Mouse (Mus musculus) CH12.LX (cell line): ENCODE data around the gene Gpr137. TPM values are rescaled to one million over a fixed set of nuclear protein-coding genes. Genes with fewer than 3 reads are reported as not detected.
A peak's percentile ranks its signal among the peaks of the same experiment; 100 is the strongest.

Experiments
- DNase-seq: peaks from one replicate; pipeline ENCODE4 v3.0.0-alpha.2; 2013; ENCODE audit errors: extremely low read depth
- H3K27ac ChIP-seq: 2 replicates; pipeline ENCODE4 v1.5.1; 2012; ENCODE audit warnings: low read depth, mild to moderate bottlenecking, control low read depth, moderate library complexity; ENCODE audit not compliant: insufficient read depth
- H3K27me3 ChIP-seq: replicated peaks from 2 replicates; pipeline ENCODE3; 2012; ENCODE audit warnings: inconsistent platforms
- H3K36me3 ChIP-seq, 2 experiments: replicated peaks in 1 of 2; 2 replicates each; pipeline versions ENCODE3 to v1.6.1; 2012; ENCODE audit warnings: inconsistent platforms in 1 of 2, low read length in 1 of 2, mild to moderate bottlenecking in 1 of 2, mixed read lengths in 1 of 2, moderate library complexity in 1 of 2; ENCODE audit not compliant: control insufficient read depth in 1 of 2, insufficient read depth in 1 of 2
- H3K4me1 ChIP-seq, 2 experiments: 2 replicates each; pipeline ENCODE4 v1.6.1; 2012; ENCODE audit warnings: inconsistent platforms in 1 of 2, moderate library complexity in 1 of 2; ENCODE audit not compliant: insufficient read depth in 2 of 2, control insufficient read depth in 1 of 2
- H3K4me2 ChIP-seq: 2 replicates; pipeline ENCODE4 v1.6.1; 2012; ENCODE audit warnings: low read depth, mild to moderate bottlenecking, control low read depth; ENCODE audit not compliant: poor library complexity, insufficient read depth, severe bottlenecking
- H3K4me3 ChIP-seq, 3 experiments: fragments of 150-350 bp in 1 of 3; sonication (generic) in 1 of 3; replicated peaks in 1 of 3; 2 replicates each; pipeline versions ENCODE3 to v1.5.1; 2011 to 2012; ENCODE audit warnings: low read depth in 2 of 3, low read length in 2 of 3, mild to moderate bottlenecking in 2 of 3, moderate library complexity in 2 of 3, control low read depth in 1 of 3, improper control_type of control experiment in 1 of 3, inconsistent platforms in 1 of 3, mixed read lengths in 1 of 3; ENCODE audit not compliant: poor library complexity in 1 of 3
- H3K79me2 ChIP-seq: replicated peaks from 2 replicates; pipeline ENCODE4 v1.6.1; 2012; ENCODE audit warnings: mild to moderate bottlenecking, moderate library complexity; ENCODE audit not compliant: control insufficient read depth, poor library complexity, insufficient read depth, severe bottlenecking; ENCODE audit errors: extremely low read depth
- H3K9ac ChIP-seq: 2 replicates; pipeline ENCODE4 v1.6.1; 2012; ENCODE audit warnings: low read depth, mild to moderate bottlenecking, control low read depth, moderate library complexity; ENCODE audit not compliant: insufficient read depth
- H3K9me3 ChIP-seq: replicated peaks from 2 replicates; pipeline ENCODE3; 2012; ENCODE audit warnings: low read length, inconsistent platforms, mixed read lengths
- BHLHE40 ChIP-seq: IDR thresholded peaks from 2 replicates; pipeline ENCODE4 v1.6.1; 2011; ENCODE audit warnings: mild to moderate bottlenecking, low read depth, low read length, improper control_type of control experiment
- CHD1 ChIP-seq: IDR thresholded peaks from 2 replicates; pipeline ENCODE4 v1.6.1; 2012; ENCODE audit warnings: low read depth, low read length, improper control_type of control experiment, inconsistent platforms
- CHD2 ChIP-seq: IDR thresholded peaks from 2 replicates; pipeline ENCODE4 v1.6.1; 2011; ENCODE audit warnings: low read length, improper control_type of control experiment
- CTCF ChIP-seq, 2 experiments: IDR thresholded peaks in 1 of 2; conservative IDR thresholded peaks in 1 of 2; 2 replicates each; pipeline ENCODE4 v1.5.1; 2011 to 2012; ENCODE audit warnings: low read depth in 2 of 2, low read length in 2 of 2, improper control_type of control experiment in 1 of 2, inconsistent platforms in 1 of 2, mild to moderate bottlenecking in 1 of 2, moderate library complexity in 1 of 2
- E2F4 ChIP-seq: IDR thresholded peaks from 2 replicates; pipeline ENCODE4 v1.6.1; 2011; ENCODE audit warnings: low read depth, low read length, improper control_type of control experiment; ENCODE audit not compliant: insufficient replicate concordance
- ELF1 ChIP-seq: IDR thresholded peaks from 2 replicates; pipeline ENCODE4 v1.6.1; 2014; ENCODE audit warnings: low read depth, mild to moderate bottlenecking, inconsistent platforms, low read length, improper control_type of control experiment
- EP300 ChIP-seq: IDR thresholded peaks from 2 replicates; pipeline ENCODE4 v1.6.1; 2011; ENCODE audit warnings: low read length, improper control_type of control experiment
- ETS1 ChIP-seq: conservative IDR thresholded peaks from 2 replicates; pipeline ENCODE4 v1.6.1; 2012; ENCODE audit warnings: low read depth, mild to moderate bottlenecking, inconsistent platforms, low read length, improper control_type of control experiment, moderate library complexity
- IRF4 ChIP-seq: IDR thresholded peaks from 2 replicates; pipeline ENCODE4 v1.6.1; 2014; ENCODE audit warnings: low read depth, mild to moderate bottlenecking, inconsistent platforms, low read length, improper control_type of control experiment
- JUN ChIP-seq: IDR thresholded peaks from 2 replicates; pipeline ENCODE4 v1.6.1; 2011; ENCODE audit warnings: low read depth, mild to moderate bottlenecking, low read length, improper control_type of control experiment, moderate library complexity; ENCODE audit not compliant: insufficient read depth
- MAFK ChIP-seq: IDR thresholded peaks from 2 replicates; pipeline ENCODE4 v1.6.1; 2011; ENCODE audit warnings: low read length, improper control_type of control experiment; ENCODE audit not compliant: insufficient replicate concordance
- MAX ChIP-seq: IDR thresholded peaks from 2 replicates; pipeline ENCODE4 v1.6.1; 2011; ENCODE audit warnings: low read length, improper control_type of control experiment
- MXI1 ChIP-seq: IDR thresholded peaks from 2 replicates; pipeline ENCODE4 v1.6.1; 2011; ENCODE audit warnings: mild to moderate bottlenecking, low read depth, low read length, improper control_type of control experiment
- MYC ChIP-seq: IDR thresholded peaks from 2 replicates; pipeline ENCODE4 v1.6.1; 2011; ENCODE audit warnings: low read depth, mild to moderate bottlenecking, improper control_type of control experiment, low read length
- NELFE ChIP-seq: IDR thresholded peaks from 2 replicates; pipeline ENCODE4 v1.6.1; 2011; ENCODE audit warnings: low read depth, low read length, improper control_type of control experiment
- PAX5 ChIP-seq: IDR thresholded peaks from 2 replicates; pipeline ENCODE4 v1.6.1; 2012; ENCODE audit warnings: low read length, inconsistent platforms, mixed read lengths
- POLR2AphosphoS2 ChIP-seq: IDR thresholded peaks from 2 replicates; pipeline ENCODE4 v1.6.1; 2011; ENCODE audit warnings: low read depth, low read length, improper control_type of control experiment
- SMC3 ChIP-seq: IDR thresholded peaks from 2 replicates; pipeline ENCODE4 v1.6.1; 2011; ENCODE audit warnings: low read depth, low read length, improper control_type of control experiment
- TBP ChIP-seq: conservative IDR thresholded peaks from 2 replicates; pipeline ENCODE4 v1.6.1; 2011; ENCODE audit warnings: low read depth, low read length, improper control_type of control experiment
- TCF12 ChIP-seq: IDR thresholded peaks from 2 replicates; pipeline ENCODE4 v1.6.1; 2014; ENCODE audit warnings: low read depth, mild to moderate bottlenecking, inconsistent platforms, low read length, improper control_type of control experiment
- UBTF ChIP-seq: IDR thresholded peaks from 2 replicates; pipeline ENCODE4 v1.6.1; 2012; ENCODE audit warnings: low read depth, mild to moderate bottlenecking, inconsistent platforms, low read length, improper control_type of control experiment, moderate library complexity
- USF1 ChIP-seq: IDR thresholded peaks from 2 replicates; pipeline ENCODE4 v1.6.1; 2014; ENCODE audit warnings: low read depth, mild to moderate bottlenecking, inconsistent platforms, low read length, improper control_type of control experiment
- USF2 ChIP-seq: conservative IDR thresholded peaks from 2 replicates; pipeline ENCODE4 v1.6.1; 2011; ENCODE audit warnings: low read depth, low read length, improper control_type of control experiment
- ZKSCAN1 ChIP-seq: IDR thresholded peaks from 2 replicates; pipeline ENCODE4 v1.6.1; 2012; ENCODE audit warnings: low read depth, inconsistent platforms, low read length, improper control_type of control experiment, borderline replicate concordance
- ZMIZ1 ChIP-seq: IDR thresholded peaks from 2 replicates; pipeline ENCODE4 v1.6.1; 2012; ENCODE audit warnings: low read depth, mild to moderate bottlenecking, inconsistent platforms, low read length, improper control_type of control experiment
- ZNF384 ChIP-seq: IDR thresholded peaks from 2 replicates; pipeline ENCODE4 v1.6.1; 2012; ENCODE audit warnings: low read depth, low read length, improper control_type of control experiment, inconsistent platforms
- dilution Hi-C: fragments of 300-500 bp; cut with MboI; formaldehyde crosslinking; loops from 2 replicates; pipeline ENCODE4 v1.14.3; 2020; ENCODE audit warnings: low sequenced_read_pairs; ENCODE audit not compliant: extremely low pct_unique_long_range_greater_than_20kb, extremely low pct_ligation_motif_present
- in situ Hi-C: fragments of 300-500 bp; cut with MboI; formaldehyde crosslinking; loops from 3 replicates; pipeline ENCODE4 v1.14.3; 2019; ENCODE audit warnings: low sequenced_read_pairs, low pct_ligation_motif_present, low pct_unique_long_range_greater_than_20kb, mixed read lengths
- polyA plus RNA-seq: library from polyadenylated mRNA; unstranded; fragments of >175 nt; gene quantifications from 2 replicates; pipeline ENCODE4 v1.2.1, GENCODE M21; 2012; ENCODE audit warnings: low read depth; ENCODE audit not compliant: insufficient read length
- total RNA-seq, 2 experiments: library from RNA; depleted of rRNA; stranded (reverse); fragments of 300-350 nt in 1 of 2; fragments of >200 nt in 1 of 2; gene quantifications; 2 replicates each; pipeline ENCODE4 v1.2.3; 2012 to 2014

Gpr137 gene
- total and polyA plus RNA-seq, 3 experiments, result 8.8 to 18.1 (median 14.4) TPM

DNA sequence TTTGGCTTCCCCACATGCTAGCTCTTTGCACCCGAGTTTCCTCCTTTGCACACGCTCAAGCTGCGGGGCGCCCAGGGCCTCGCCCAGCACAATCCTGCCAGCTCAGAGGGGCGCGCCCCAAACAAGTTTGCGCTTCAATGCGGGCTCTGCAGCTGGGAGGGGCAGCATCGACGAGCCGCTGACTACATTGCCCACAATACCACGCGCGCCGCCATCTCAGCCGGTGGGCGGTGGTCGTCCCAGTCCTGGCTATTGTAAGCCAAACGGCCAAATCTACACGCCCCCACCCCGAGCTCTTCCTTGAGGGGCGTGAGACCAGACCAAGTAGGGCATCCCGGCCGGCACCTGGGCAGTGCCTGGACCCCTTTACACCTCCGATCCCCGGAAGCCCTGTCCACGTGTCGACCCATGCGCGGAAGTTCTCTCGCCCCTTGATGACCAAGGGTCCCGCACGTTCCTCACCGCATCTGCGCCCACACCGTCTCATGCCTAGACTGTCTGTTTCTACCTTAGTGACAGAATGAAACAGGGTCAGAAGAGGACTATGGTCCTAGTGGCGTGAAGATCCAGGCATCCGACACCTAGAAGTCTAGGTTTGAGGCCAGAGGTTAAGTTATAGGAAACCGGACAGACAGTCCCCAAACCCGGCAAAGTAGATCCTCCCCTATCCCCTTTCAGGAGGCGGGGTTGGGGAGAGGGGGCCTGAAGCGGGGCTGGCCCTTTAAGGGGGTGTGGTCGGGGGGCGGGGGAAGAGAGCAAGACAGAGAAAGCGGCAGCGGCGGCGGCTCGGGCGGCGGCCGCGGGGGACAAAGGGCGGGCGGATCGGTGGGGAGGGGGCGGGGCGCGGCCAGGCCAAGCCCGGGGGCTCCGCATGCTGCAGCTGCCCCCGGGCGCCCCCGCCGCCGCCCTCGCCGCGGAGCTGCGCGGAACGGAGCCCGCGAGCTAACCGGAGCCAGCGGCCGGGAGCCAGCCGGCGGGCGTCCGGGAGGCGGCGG, 32.2 kb upstream of the Gpr137 start, which contains the start of gene Ppp1r14b (continued):
- TF ChIP-seq BHLHE40 (peak; percentile 74), ZNF384 (no peak), ZMIZ1 (peak; percentile 78), NELFE (peak; percentile 79), POLR2AphosphoS2 (peak; percentile 52; the same call in 1 of the 2 replicates), CHD1 (peak; percentile 37; the same call in 1 of the 2 replicates)

GRCm38 (mm10) chr19:6973581-6974190, 31.4 kb upstream of the Gpr137 start:
- no peak for DNase-seq
- H3K27ac ChIP-seq, result no peak overlapping the region
- peaks cover 19 to 61% of the 10 kb centered on the region in 2 experiments for H3K4me1 ChIP-seq
- peak overlapping the region in 2 of 3 experiments; percentile 68 to 85 for H3K4me3 ChIP-seq
- dilution Hi-C loops, result no loop called here
- TF ChIP-seq IRF4 (no peak), CHD2 (no peak), TBP (no peak), MYC (no peak), UBTF (no peak), SMC3 (no peak), MAFK (no peak), CTCF (conservative IDR thresholded peaks at IDR 0.05 in 1 of 2, IDR thresholded peaks at IDR 0.05 in 1 of 2; ENCODE audit: low read depth in 2 of 2, low read length in 2 of 2) (no peak), MAX (no peak), USF1 (no peak), MXI1 (no peak), TCF12 (no peak), JUN (no peak), ETS1 (no peak), USF2 (no peak), PAX5 (no peak), E2F4 (no peak), EP300 (no peak), ELF1 (no peak), ZKSCAN1 (no peak)
- H3K79me2 ChIP-seq, result peaks cover 27% of the 10 kb centered on the region
- H3K9me3 ChIP-seq, result no peaks in the 10 kb centered on the region
- H3K36me3 ChIP-seq, result peaks cover 12 to 23% of the 10 kb centered on the region in 2 experiments
- in situ Hi-C loops, result no loop called here
- H3K9ac ChIP-seq, result peak overlapping the region; percentile 73; the same call in 1 of the 2 replicates
- H3K4me2 ChIP-seq, result peak overlapping the region; percentile 74
- peaks cover 3% of the 10 kb centered on the region for H3K27me3 ChIP-seq
